Mouse (Mus musculus) forebrain, embryonic 11.5 days (tissue): ENCODE results near the gene Evi2b. TPM values are rescaled to one million over a fixed set of nuclear protein-coding genes. Genes with fewer than 3 reads are reported as not detected.

Experiments used
- ATAC-seq: fragments of 200-750 bp; cut with Nextera tagmentation; replicated peaks from 2 replicates; pipeline ENCODE4 v1.8.0; 2017; ENCODE audit warnings: moderate TSS enrichment; ENCODE audit not compliant: low FRiP score
- DNase-seq: peaks from one replicate; pipeline ENCODE4 v3.0.0-alpha.2; 2017; ENCODE audit warnings: low spot score
- H3K27ac ChIP-seq: fragments of 300-500 bp; sonication (generic); 2 replicates; pipeline ENCODE4 v1.5.1; 2014; ENCODE audit warnings: low read depth, low read length
- H3K27me3 ChIP-seq: fragments of 300-500 bp; sonication (generic); 2 replicates; pipeline ENCODE4 v1.6.1; 2014; ENCODE audit warnings: mild to moderate bottlenecking, low read length, mixed read lengths; ENCODE audit not compliant: control insufficient read depth, insufficient read depth
- H3K36me3 ChIP-seq: fragments of 300-500 bp; sonication (generic); 2 replicates; pipeline ENCODE4 v1.6.1; 2014; ENCODE audit warnings: mild to moderate bottlenecking, low read length, moderate library complexity, mixed read lengths; ENCODE audit not compliant: control insufficient read depth, insufficient read depth
- H3K4me1 ChIP-seq: fragments of 300-500 bp; sonication (generic); replicated peaks from 2 replicates; pipeline ENCODE4 v1.6.1; 2014; ENCODE audit warnings: low read length, mixed read lengths; ENCODE audit not compliant: control insufficient read depth, insufficient read depth
- H3K4me2 ChIP-seq: fragments of 300-500 bp; sonication (generic); 2 replicates; pipeline ENCODE4 v1.6.1; 2014; ENCODE audit warnings: low read depth, mild to moderate bottlenecking, low read length, moderate library complexity, mixed read lengths; ENCODE audit not compliant: severe bottlenecking
- H3K4me3 ChIP-seq: fragments of 300-500 bp; sonication (generic); 2 replicates; pipeline ENCODE4 v1.5.1; 2014; ENCODE audit warnings: low read depth, low read length
- H3K9ac ChIP-seq: fragments of 300-500 bp; sonication (generic); 2 replicates; pipeline ENCODE4 v1.6.1; 2014; ENCODE audit warnings: low read length
- H3K9me3 ChIP-seq: fragments of 300-500 bp; sonication (generic); 2 replicates; pipeline ENCODE4 v1.6.1; 2016; ENCODE audit warnings: low read length, mixed read lengths; ENCODE audit not compliant: control insufficient read depth
- WGBS: fragments of 180-500 bp; shearing (Covaris S2); extraction: QIAGEN DNeasy Blood & Tissue Kit; methylation state at CpG from one replicate; pipeline ENCODE4 v1.1.7; 2014; 5-methylcytosine and 5-hydroxymethylcytosine counted together
- polyA plus RNA-seq: library from polyadenylated mRNA; unstranded; fragments of >200 nt; fragmentation: Nextera tagmentation; extraction: Ambion mirVana; gene quantifications from 2 replicates; pipeline ENCODE4 v1.2.1, GENCODE M21; 2014

Evi2b gene
- polyA plus RNA-seq, 1 experiment from 2014 or later: 0.21 TPM

DNA sequence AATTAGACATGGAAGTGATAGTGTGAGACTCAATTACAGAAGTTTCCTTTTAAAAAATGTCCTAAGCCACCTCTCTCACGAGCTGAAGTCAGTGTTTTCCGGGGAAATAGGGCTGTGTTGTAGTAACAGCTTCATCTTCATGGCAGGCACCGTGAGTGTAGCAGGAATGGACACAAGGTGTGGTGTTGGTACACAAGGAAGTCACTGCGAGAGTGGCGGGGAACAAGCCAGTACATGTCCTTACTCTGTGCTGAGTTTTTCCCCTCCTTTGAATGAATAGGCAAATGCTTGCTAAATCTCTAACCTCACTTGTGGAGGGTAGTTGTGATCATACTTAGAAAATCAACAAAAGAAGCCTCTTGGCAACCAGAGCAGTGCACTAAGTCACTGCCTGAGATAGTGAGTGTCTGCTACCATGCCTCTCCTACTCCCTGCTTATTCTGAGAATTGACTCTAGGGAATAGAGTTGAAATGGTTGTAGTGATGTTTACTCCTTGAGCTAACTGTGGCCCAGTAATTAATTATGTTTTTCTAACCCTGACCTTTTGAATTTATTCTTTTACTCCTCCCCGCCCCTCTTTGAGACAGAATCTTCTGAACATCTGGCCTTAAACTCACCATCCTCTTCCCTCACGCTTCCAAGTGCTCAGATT lies 39.6 kb downstream of the Evi2b start:
- H3K27ac ChIP-seq: no peak overlapping the region
- DNase-seq (no peak), ATAC-seq (no peak)
- no peaks in the 10 kb centered on the region for H3K9me3 ChIP-seq
- WGBS: 87% methylated on average over 7 of the region's 7 CpGs
- no peaks in the 10 kb centered on the region for H3K27me3 ChIP-seq
- H3K9ac ChIP-seq: no peak overlapping the region
- H3K4me3 ChIP-seq: no peak overlapping the region
- no peaks in the 10 kb centered on the region; the same call in 1 of the 2 replicates for H3K36me3 ChIP-seq
- no peaks in the 10 kb centered on the region for H3K4me1 ChIP-seq
- no peak overlapping the region for H3K4me2 ChIP-seq

DNA sequence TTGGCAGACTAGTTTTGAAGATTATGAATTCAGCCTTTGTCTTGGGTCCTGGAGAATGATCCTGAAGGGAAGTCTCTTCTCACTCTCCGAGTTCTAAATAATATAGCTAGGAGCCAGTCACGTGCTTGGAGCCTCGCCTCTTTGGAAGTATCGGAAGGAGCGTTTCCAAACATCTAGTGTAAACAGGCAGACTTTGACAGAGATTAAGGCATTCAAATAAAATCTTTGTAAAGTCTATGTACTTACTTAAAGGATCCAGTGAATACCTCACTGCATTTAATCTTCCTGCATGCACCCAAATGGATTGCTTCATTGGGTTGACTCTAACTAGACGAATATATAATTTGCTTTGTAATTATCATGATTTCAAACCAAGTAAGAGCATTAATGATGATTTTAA lies 40.2 kb downstream of the Evi2b start:
- Histone ChIP-seq H3K27ac (no peak overlapping the region), H3K27me3 (no peaks in the 10 kb centered on the region), H3K4me3 (no peak overlapping the region), H3K36me3 (no peaks in the 10 kb centered on the region; the same call in 1 of the 2 replicates), H3K4me1 (no peaks in the 10 kb centered on the region), H3K4me2 (no peak overlapping the region), H3K9me3 (no peaks in the 10 kb centered on the region), H3K9ac (no peak overlapping the region)
- 95% methylated on average over 6 of the region's 6 CpGs for WGBS
- no peak for DNase-seq
- no peak for ATAC-seq

DNA sequence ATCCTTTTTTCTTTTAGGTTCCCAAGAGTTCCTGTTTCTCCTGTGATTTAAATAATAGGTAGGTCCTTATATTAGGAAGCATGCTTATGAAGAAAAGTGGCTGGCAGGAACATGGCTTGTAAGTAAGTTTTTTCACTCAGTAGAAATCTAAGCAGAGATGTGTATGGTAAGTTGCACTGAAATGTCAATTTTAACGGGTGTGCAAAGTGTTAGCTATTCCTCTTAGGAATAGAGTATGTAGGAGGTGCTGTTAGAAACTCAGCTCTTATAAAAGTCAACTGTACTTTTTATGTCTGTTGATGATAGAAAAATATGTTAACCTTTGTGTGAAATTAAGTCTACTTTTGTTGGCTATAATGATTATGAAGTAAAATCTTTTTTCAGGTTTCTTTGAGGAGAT lies 55.5 kb downstream of the Evi2b start:
- no peak overlapping the region for H3K4me3 ChIP-seq
- no peak overlapping the region for H3K27ac ChIP-seq
- no peaks in the 10 kb centered on the region for H3K27me3 ChIP-seq
- no peaks in the 10 kb centered on the region; the same call in 1 of the 2 replicates for H3K36me3 ChIP-seq
- 83% methylated on average over 1 of the region's 1 CpGs for WGBS
- H3K9me3 ChIP-seq: no peaks in the 10 kb centered on the region
- no peaks in the 10 kb centered on the region for H3K4me1 ChIP-seq
- no peak overlapping the region for H3K4me2 ChIP-seq
- no peak overlapping the region for H3K9ac ChIP-seq
- DNase-seq (no peak), ATAC-seq (no peak)

Other genes with a start within 250 kb of the Evi2b start
- 0.40 TPM in 1 of 2 replicates, not detected in the other for gene Gm9964, start 226.9 kb downstream of the Evi2b start, polyA plus RNA-seq
- gene Nf1, start 184.1 kb downstream of the Evi2b start, polyA plus RNA-seq: 10.1 and 10.4 TPM in 2 replicates
- 0.39 and 1.1 TPM in 2 replicates for gene Omg, start 19.7 kb downstream of the Evi2b start, polyA plus RNA-seq
- 0.72 and 1.3 TPM in 2 replicates for gene Evi2, start 6.8 kb upstream of the Evi2b start, polyA plus RNA-seq
- 2.2 and 3.2 TPM in 2 replicates for gene Evi2a, start 6.8 kb upstream of the Evi2b start, polyA plus RNA-seq
- 16.0 and 16.8 TPM in 2 replicates for gene Rab11fip4, start 67.5 kb upstream of the Evi2b start, polyA plus RNA-seq